Mouse (Mus musculus) Patski (cell line): ENCODE measurements at regions not wholly inside any gene's neighbourhood (a gene's known extent, or its start where the extent isn't known, plus 50 kb on each side); places are given as distances from the start of the nearest gene placed in this dataset.

Experiments used
- ATAC-seq: fragments of 100-300 bp; one replicate; pipeline ENCODE4 v1.8.0; 2021
- CTCF ChIA-PET: fragments of 350-600 bp; sonication (Branson Sonifier 250); formaldehyde crosslinking; loops from one replicate; lab custom pipeline; 2022; ENCODE audit warnings: inconsistent platforms; lab: Charles Lee
- POLR2A ChIA-PET: fragments of 350-600 bp; sonication (Branson Sonifier 250); formaldehyde crosslinking; loops from one replicate; lab custom pipeline; 2022; ENCODE audit warnings: antibody characterized with exemption, inconsistent platforms; lab: Charles Lee
- DNase-seq: peaks from one replicate; pipeline ENCODE4 v3.0.0-alpha.2; 2011; ENCODE audit warnings: low read depth, low spot score
- H3K27me3 ChIP-seq: fragments of 371-371 bp; one replicate; pipeline ENCODE4 v1.5.1; 2021
- CTCF ChIP-seq: fragments of 100-300 bp; IDR thresholded peaks from one replicate; pipeline ENCODE4 v1.5.1; 2021
- in situ Hi-C: fragments of 300-500 bp; cut with MboI; formaldehyde crosslinking; loops from 3 replicates; pipeline ENCODE4 v1.11.1; 2018; ENCODE audit warnings: low pct_unique_long_range_greater_than_20kb, mixed read lengths

GRCm38 (mm10) chr5:73792216-73792615 lies 141.0 kb downstream of the Spata18 start:
- DNase-seq (no peak), ATAC-seq (no peak)
- in situ Hi-C loops = no loop called here
- POLR2A ChIA-PET = interaction anchor here (0.6 kb wide), 2 partner anchors 290 to 1581 kb away, joined by 3 to 4 read pairs; no protein-coding TSS in a partner anchor
- CTCF ChIA-PET = interaction anchor here (0.9 kb wide), 1 partner anchor 14 kb away, joined by 3 read pairs; no protein-coding TSS in a partner anchor
- peaks cover 32% of the 10 kb centered on the region for H3K27me3 ChIP-seq
- TF ChIP-seq CTCF = no peak

GRCm38 (mm10) chr5:73796201-73796600 lies 145.0 kb downstream of the Spata18 start:
- POLR2A ChIA-PET = no interaction called here
- in situ Hi-C loops = no loop called here
- ATAC-seq = no peak

GRCm38 (mm10) chr5:73797980-73798379 lies 146.8 kb downstream of the Spata18 start:
- ChIA-PET CTCF (no interaction called here), POLR2A (no interaction called here)
- in situ Hi-C loops = no loop called here
- ATAC-seq = no peak
- H3K27me3 ChIP-seq = peaks cover 25% of the 10 kb centered on the region
- no peak for TF ChIP-seq CTCF
- DNase-seq = no peak

More at GRCm38 (mm10) chr5:73796201-73796600, 145.0 kb downstream of the Spata18 start:
- H3K27me3 ChIP-seq = peaks cover 38% of the 10 kb centered on the region
- TF ChIP-seq CTCF = no peak
- CTCF ChIA-PET = no interaction called here
- DNase-seq = no peak

- TF ChIP-seq CTCF = no peak
- DNase-seq = no peak
- ChIA-PET CTCF (no interaction called here), POLR2A (interaction anchor here (0.9 kb wide), 1 partner anchor 66 kb away, joined by 4 read pairs; no protein-coding TSS in a partner anchor)
- ATAC-seq = no peak
- in situ Hi-C loops = no loop called here
- peaks cover 18% of the 10 kb centered on the region for H3K27me3 ChIP-seq
These were observed 152.3 kb downstream of the Spata18 start for GRCm38 (mm10) chr5:73803431-73803830.

GRCm38 (mm10) chr5:73804556-73805230 lies 153.5 kb downstream of the Spata18 start:
- CTCF ChIA-PET = interaction anchor here (0.9 kb wide), 1 partner anchor 10 kb away, joined by 3 read pairs; no protein-coding TSS in a partner anchor
- no peak for ATAC-seq
- H3K27me3 ChIP-seq = peaks cover 10% of the 10 kb centered on the region
- POLR2A ChIA-PET = interaction anchor here (0.9 kb wide), 1 partner anchor 68 kb away, joined by 4 read pairs; no protein-coding TSS in a partner anchor
- TF ChIP-seq CTCF = no peak
- in situ Hi-C loops = no loop called here
- no peak for DNase-seq

GRCm38 (mm10) chr5:73810660-73811059 lies 159.5 kb downstream of the Spata18 start:
- TF ChIP-seq CTCF = no peak
- H3K27me3 ChIP-seq = peaks cover 6% of the 10 kb centered on the region
- ChIA-PET POLR2A (interaction anchor here (0.6 kb wide), 1 partner anchor 1261 kb away, joined by 4 read pairs; no protein-coding TSS in a partner anchor), CTCF (no interaction called here)
- in situ Hi-C loops = no loop called here
- DNase-seq (no peak), ATAC-seq (no peak)

GRCm38 (mm10) chr5:73811094-73811521 lies 159.9 kb downstream of the Spata18 start:
- in situ Hi-C loops = no loop called here

GRCm38 (mm10) chr5:73815752-73816151 lies 164.6 kb downstream of the Spata18 start:
- in situ Hi-C loops = no loop called here
- peaks cover 5% of the 10 kb centered on the region for H3K27me3 ChIP-seq
- POLR2A ChIA-PET = no interaction called here
- no peak for TF ChIP-seq CTCF
- CTCF ChIA-PET = no interaction called here
- ATAC-seq (no peak), DNase-seq (no peak)

More at GRCm38 (mm10) chr5:73811094-73811521, 159.9 kb downstream of the Spata18 start:
- CTCF ChIA-PET = no interaction called here
- peaks cover 6% of the 10 kb centered on the region for H3K27me3 ChIP-seq
- ATAC-seq = no peak
- POLR2A ChIA-PET = no interaction called here
- DNase-seq = no peak
- TF ChIP-seq CTCF = no peak

- peaks cover 19% of the 10 kb centered on the region for H3K27me3 ChIP-seq
- in situ Hi-C loops = no loop called here
- no peak for TF ChIP-seq CTCF
- DNase-seq = no peak
- ATAC-seq = no peak
- ChIA-PET CTCF (no interaction called here), POLR2A (no interaction called here)
These were observed 166.0 kb downstream of the Spata18 start for GRCm38 (mm10) chr5:73817180-73817579.

GRCm38 (mm10) chr5:73821956-73822545 lies 170.9 kb downstream of the Spata18 start:
- in situ Hi-C loops = no loop called here
- TF ChIP-seq CTCF = no peak
- no peak for ATAC-seq
- DNase-seq = no peak
- H3K27me3 ChIP-seq = peaks cover 25% of the 10 kb centered on the region
- CTCF ChIA-PET = no interaction called here
- POLR2A ChIA-PET = no interaction called here

- no peak for ATAC-seq
- POLR2A ChIA-PET = no interaction called here
- in situ Hi-C loops = no loop called here
- TF ChIP-seq CTCF = no peak
- CTCF ChIA-PET = no interaction called here
- peaks cover 25% of the 10 kb centered on the region for H3K27me3 ChIP-seq
- no peak for DNase-seq
These were observed 172.2 kb downstream of the Spata18 start for GRCm38 (mm10) chr5:73823421-73823820.
